Mouse (Mus musculus) liver, adult 2 months (tissue): ENCODE data around the gene Hoxb3. TPM values are rescaled to one million over a fixed set of nuclear protein-coding genes. Genes with fewer than 3 reads are reported as not detected.

Source experiments
- DNase-seq: peaks from one replicate; pipeline ENCODE4 v3.0.0-alpha.2; 2011; ENCODE audit warnings: low read depth, low spot score; ENCODE audit errors: extremely low read depth
- H3K27ac ChIP-seq: fragments of 200-500 bp; replicated peaks from 2 replicates; pipeline ENCODE4 v1.5.1; 2012; ENCODE audit warnings: low read depth, mild to moderate bottlenecking, control low read depth, inconsistent platforms, low read length; ENCODE audit not compliant: insufficient read depth
- H3K27me3 ChIP-seq: fragments of 200-500 bp; 2 replicates; pipeline ENCODE4 v1.6.1; 2012; ENCODE audit warnings: mild to moderate bottlenecking, moderate library complexity, low read length, inconsistent platforms; ENCODE audit not compliant: control insufficient read depth, insufficient read depth
- H3K36me3 ChIP-seq: fragments of 200-500 bp; 2 replicates; pipeline ENCODE4 v1.6.1; 2012; ENCODE audit warnings: low read length, inconsistent platforms; ENCODE audit not compliant: control insufficient read depth, insufficient read depth
- H3K4me1 ChIP-seq: fragments of 200-500 bp; 2 replicates; pipeline ENCODE4 v1.6.1; 2011; ENCODE audit warnings: low read length; ENCODE audit not compliant: control insufficient read depth, insufficient read depth
- H3K4me3 ChIP-seq: fragments of 200-500 bp; 2 replicates; pipeline ENCODE4 v1.5.1; 2011; ENCODE audit warnings: low read depth, mild to moderate bottlenecking, control low read depth, low read length, moderate library complexity; ENCODE audit not compliant: insufficient read depth
- H3K79me2 ChIP-seq: fragments of 200-500 bp; 2 replicates; pipeline ENCODE4 v1.6.1; 2012; ENCODE audit warnings: inconsistent platforms, mild to moderate bottlenecking, low read length, moderate library complexity; ENCODE audit not compliant: control insufficient read depth, insufficient read depth
- H3K9ac ChIP-seq: fragments of 200-500 bp; 2 replicates; pipeline ENCODE4 v1.6.1; 2012; ENCODE audit warnings: low read depth, mild to moderate bottlenecking, control low read depth, inconsistent platforms, low read length
- CTCF ChIP-seq: fragments of 200-500 bp; IDR thresholded peaks from 2 replicates; pipeline ENCODE4 v1.5.1; 2011; ENCODE audit warnings: low read depth, low read length, control low read depth
- POLR2A ChIP-seq: fragments of 200-500 bp; IDR thresholded peaks from 2 replicates; pipeline ENCODE4 v1.6.1; 2011; ENCODE audit warnings: low read length, control low read depth; ENCODE audit not compliant: insufficient read depth; ENCODE audit errors: extremely low read depth
- WGBS: fragments of 180-500 bp; shearing (Covaris S2); methylation state at CpG from one replicate; pipeline ENCODE4 v1.1.7; 2018; 5-methylcytosine and 5-hydroxymethylcytosine counted together
- polyA plus RNA-seq: library from polyadenylated mRNA; depleted of rRNA; stranded (reverse); fragments of >200 nt; gene quantifications from 2 replicates; pipeline ENCODE4 v1.2.3, GENCODE M21; 2012
- total RNA-seq: library from RNA; depleted of rRNA; stranded (reverse); fragments of >200 nt; gene quantifications from 2 replicates; pipeline ENCODE4 v1.2.3, GENCODE M21; 2014

The Hoxb3 gene
- total and polyA plus RNA-seq, 2 experiments: 0.18 to 0.48 TPM

DNA sequence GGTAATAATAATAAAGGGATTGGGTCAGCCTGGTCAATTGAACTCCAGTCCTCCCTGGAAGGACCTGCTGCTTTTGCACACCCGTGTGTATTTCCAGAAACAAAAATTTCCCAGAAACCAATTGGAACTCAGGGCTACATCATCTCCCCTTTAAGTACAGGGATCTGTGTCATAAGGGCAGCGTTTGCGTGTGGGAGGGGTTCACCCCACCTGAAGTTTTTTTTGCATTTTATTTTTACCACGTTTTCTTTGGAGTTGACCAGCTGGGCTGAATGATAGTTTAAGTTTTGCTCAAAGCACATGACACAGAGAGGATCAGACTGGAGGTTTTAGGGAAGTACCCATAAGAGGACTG lies 19.4 kb downstream of the Hoxb3 start:
- Histone ChIP-seq H3K79me2 (no peaks in the 10 kb centered on the region), H3K4me1 (no peaks in the 10 kb centered on the region), H3K36me3 (no peaks in the 10 kb centered on the region), H3K27ac (no peak overlapping the region), H3K27me3 (peaks cover 22% of the 10 kb centered on the region), H3K4me3 (no peak overlapping the region), H3K9ac (no peak overlapping the region; the same call in 1 of the 2 replicates)
- 6% methylated on average over 4 of the region's 4 CpGs for WGBS
- TF ChIP-seq POLR2A (no peak), CTCF (no peak)
- no peak for DNase-seq

DNA sequence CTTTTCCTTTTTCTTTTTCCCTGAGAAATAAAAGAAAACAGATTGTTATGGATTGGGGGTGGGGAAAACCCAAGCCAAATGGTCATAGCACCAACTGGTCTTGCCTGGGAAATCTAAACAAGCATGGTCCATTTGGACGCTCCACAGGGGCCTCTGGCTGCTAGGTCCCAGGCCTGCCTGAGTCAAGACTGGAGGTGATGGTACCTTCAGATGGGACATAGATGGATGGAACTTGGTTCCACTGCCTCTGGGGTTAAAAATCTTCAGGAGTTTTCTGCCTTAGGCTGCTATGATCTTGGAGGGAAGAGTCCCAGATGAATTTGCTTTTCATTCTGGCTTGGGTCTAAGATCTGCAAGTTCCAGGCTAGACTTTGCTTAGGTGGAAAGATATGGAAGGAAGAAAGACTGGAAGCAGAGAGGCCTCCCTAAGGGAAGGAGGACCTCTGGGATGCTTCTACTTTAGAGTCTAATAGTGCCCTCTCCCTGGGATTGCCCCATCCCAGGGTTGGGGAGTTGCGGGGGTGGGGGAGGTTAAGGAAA lies 20.1 kb downstream of the Hoxb3 start:
- H3K27me3 ChIP-seq: peaks cover 26% of the 10 kb centered on the region
- no peak overlapping the region for H3K9ac ChIP-seq
- H3K4me1 ChIP-seq: no peaks in the 10 kb centered on the region
- no peak for TF ChIP-seq POLR2A
- no peaks in the 10 kb centered on the region for H3K79me2 ChIP-seq
- no peak for DNase-seq
- H3K4me3 ChIP-seq: no peak overlapping the region
- H3K36me3 ChIP-seq: no peaks in the 10 kb centered on the region
- WGBS: 37% methylated on average over 2 of the region's 2 CpGs
- no peak overlapping the region for H3K27ac ChIP-seq

DNA sequence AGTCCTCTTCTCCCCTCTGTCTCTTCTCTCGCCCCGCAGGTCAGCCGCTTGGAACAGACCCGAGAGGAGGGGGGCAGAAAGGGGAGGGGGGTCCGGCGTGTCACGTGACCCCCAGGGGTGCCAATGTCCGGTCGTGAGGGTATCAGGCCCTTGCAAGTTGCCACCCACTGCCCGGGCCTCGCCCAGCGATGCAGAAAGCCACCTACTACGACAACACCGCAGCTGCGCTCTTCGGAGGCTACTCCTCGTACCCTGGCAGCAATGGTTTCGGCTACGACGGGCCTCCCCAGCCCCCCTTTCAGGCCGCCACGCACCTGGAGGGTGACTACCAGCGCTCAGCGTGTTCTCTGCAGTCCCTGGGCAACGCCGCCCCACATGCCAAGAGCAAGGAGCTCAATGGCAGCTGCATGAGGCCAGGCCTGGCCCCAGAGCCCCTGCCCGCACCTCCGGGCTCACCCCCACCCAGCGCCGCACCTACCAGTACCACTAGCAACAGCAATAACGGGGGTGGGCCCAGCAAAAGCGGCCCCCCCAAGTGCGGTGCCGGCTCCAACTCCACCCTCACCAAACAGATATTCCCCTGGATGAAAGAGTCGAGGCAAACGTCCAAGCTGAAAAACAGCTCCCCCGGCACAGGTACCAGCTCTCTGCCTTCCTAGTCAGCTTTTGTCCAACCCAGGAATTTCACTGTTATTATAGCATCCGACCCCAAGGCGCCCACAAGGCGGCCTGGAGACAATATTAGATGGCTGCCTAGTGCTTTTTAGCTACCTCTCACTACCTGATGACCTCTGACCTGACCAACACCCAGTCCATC lies 21.1 kb downstream of the Hoxb3 start:
- Histone ChIP-seq H3K4me1 (peaks cover 3% of the 10 kb centered on the region; the same call in 1 of the 2 replicates), H3K36me3 (no peaks in the 10 kb centered on the region), H3K79me2 (no peaks in the 10 kb centered on the region), H3K4me3 (no peak overlapping the region), H3K9ac (no peak overlapping the region), H3K27ac (no peak overlapping the region), H3K27me3 (peaks cover 29% of the 10 kb centered on the region)
- no peak for DNase-seq
- WGBS: 25% methylated on average over 40 of the region's 40 CpGs
- TF ChIP-seq POLR2A (no peak), CTCF (no peak)

DNA sequence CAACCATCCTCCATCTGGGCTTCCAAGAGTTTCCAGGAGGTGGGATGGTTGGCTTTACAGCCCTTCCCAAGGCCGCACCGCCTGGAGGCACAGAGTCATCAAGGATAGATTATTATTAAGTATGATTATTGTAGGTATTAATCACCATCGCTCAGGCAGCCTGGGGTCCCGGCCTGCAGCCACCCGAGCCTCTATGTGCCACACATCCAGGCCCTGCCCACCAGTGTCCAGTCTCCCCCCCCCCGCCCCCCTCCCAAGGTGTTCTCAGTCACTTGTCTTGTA lies 21.7 kb downstream of the Hoxb3 start:
- Histone ChIP-seq H3K9ac (no peak overlapping the region), H3K27me3 (peaks cover 29% of the 10 kb centered on the region), H3K79me2 (no peaks in the 10 kb centered on the region), H3K27ac (no peak overlapping the region), H3K4me1 (peaks cover 3% of the 10 kb centered on the region; the same call in 1 of the 2 replicates), H3K36me3 (no peaks in the 10 kb centered on the region), H3K4me3 (no peak overlapping the region)
- TF ChIP-seq POLR2A: no peak
- WGBS: 25% methylated on average over 6 of the region's 6 CpGs
- no peak for DNase-seq

DNA sequence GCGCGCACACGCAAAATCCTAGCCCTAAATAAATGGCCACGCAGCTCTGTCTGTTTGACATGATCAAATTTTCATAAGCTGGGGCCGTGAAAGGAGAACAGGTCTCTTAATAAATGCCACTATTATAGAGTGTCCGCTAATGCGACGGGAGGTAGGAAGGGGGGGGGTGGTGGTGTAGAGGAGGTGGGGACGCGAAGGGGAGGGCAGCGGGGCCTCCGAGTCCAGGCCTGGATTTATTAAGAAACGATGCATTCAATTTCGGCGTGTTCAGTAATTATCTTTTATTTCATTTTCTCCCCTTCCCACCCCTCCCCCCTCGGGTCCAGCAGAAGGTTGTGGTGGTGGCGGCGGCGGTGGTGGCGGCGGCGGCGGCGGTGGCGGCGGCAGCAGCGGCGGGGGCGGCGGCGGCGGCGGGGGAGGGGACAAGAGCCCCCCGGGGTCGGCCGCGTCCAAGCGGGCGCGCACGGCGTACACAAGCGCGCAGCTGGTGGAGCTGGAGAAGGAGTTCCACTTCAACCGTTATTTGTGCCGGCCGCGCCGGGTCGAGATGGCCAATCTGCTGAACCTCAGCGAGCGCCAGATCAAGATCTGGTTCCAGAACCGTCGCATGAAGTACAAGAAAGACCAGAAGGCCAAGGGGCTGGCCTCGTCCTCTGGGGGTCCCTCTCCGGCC lies 22.2 kb downstream of the Hoxb3 start:
- Histone ChIP-seq H3K9ac (peak overlapping the region; percentile 42), H3K4me3 (peak overlapping the region; percentile 33; the same call in 1 of the 2 replicates), H3K79me2 (no peaks in the 10 kb centered on the region), H3K27me3 (peaks cover 29% of the 10 kb centered on the region), H3K27ac (no peak overlapping the region), H3K4me1 (peaks cover 3% of the 10 kb centered on the region; the same call in 1 of the 2 replicates), H3K36me3 (no peaks in the 10 kb centered on the region)
- DNase-seq: no peak
- WGBS: 12% methylated on average over 56 of the region's 56 CpGs
- TF ChIP-seq POLR2A: no peak
- no peak for TF ChIP-seq CTCF
